Mouse (Mus musculus): ENCODE measurements at regions not wholly inside any gene's neighbourhood (a gene's known extent, or its start where the extent isn't known, plus 50 kb on each side); places are given as distances from the start of the nearest gene placed in this dataset.

- no peak for DNase-seq
Observed at GRCm38 (mm10) chrX:9738904-9739303, 76.1 kb upstream of the Dynlt3 start.

DNA sequence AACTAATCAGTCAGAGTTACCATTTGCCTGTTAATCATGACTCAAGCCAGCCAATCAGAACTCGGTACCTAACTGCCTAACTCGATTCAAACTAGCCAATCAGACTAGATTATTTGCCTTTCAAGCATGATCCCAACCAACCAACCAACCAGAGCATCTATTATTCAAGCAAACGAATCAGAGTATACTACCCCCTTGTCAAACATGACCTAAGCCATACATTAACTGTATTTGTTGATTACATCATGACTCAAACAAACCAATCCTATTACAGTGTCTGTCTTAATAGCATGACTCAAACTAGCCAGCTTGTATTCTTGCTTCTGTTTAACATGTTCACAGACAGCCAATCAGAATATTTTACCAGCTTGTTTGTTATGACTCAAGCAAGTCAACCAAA is 79.7 kb upstream of the Dynlt3 start:
- DNase-seq: no peak

DNA sequence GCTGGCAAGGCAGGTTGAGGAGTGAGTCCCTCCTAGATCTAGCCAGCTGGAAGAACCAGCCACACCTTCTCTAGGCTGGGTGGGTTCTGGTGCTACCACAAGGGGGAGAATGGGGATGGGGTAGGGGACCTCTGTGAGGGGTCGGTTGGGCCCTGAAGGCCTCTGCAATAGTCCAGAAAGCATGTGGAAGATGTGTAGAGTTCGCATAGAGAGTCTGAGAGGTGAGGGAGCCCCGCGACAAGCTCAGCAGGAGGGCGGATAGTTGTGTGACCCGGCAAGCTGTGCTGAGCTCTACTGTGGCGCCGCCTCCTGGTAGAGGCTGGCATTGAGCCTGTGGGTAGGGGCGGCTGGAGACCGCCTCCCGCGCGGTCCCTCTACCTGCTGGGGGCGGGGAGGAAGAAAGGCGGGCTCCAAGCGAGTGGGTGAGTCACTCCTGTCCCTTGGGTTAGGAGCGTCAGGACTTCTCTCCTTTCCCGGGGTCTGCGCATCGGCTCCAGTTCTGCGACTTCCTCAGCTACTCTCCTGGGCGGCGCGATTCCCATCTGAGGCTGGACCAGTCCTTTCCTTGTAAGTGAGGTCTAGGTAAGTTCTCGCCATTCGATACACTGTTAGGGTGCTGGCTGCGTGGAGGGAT is 84.6 kb upstream of the Dynlt3 start:
- DNase-seq: peak; percentile 7 to 17

- DNase-seq: no peak
Observed at GRCm38 (mm10) chrX:9752954-9753572, 90.3 kb upstream of the Dynlt3 start.

DNA sequence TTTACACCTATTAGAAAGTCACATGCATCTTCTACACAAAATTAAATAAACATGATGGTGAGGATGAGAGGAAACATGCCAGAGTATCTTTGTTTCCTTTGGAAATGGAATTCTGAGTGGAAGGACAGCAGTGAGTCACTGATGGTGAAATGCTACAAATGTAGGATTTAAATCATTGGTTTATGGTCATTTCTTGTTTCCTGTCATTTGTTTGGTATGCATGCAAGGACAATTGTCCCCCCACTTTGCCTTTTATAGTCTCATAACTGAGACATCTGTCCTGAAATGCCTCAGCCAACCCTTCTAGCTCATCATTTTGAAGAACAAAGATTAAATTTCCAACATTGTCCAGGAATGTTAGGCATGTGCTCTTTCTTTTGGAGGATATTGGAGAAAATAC is 77.2 kb upstream of the Hypm start:
- no peak for DNase-seq

DNA sequence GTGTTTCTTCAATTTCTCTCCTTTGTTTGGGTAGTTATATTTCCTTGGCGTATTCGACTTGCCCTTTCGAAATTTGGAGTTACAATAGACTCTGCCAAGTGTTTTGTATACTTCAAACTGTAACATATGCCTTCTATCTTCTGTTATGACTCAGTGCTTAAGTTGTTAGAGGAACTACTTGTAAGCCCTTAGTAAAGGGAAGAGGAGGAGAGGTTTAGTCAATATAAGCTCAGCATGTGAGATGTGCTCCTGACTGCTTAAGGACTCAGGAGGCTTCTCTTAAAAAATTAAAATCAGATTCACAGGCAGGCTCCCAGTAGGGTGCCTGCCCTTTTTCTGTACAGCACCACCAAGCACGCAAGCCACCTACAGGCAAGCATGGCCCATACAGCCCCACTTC is 69.2 kb upstream of the Hypm start:
- DNase-seq: no peak

DNA sequence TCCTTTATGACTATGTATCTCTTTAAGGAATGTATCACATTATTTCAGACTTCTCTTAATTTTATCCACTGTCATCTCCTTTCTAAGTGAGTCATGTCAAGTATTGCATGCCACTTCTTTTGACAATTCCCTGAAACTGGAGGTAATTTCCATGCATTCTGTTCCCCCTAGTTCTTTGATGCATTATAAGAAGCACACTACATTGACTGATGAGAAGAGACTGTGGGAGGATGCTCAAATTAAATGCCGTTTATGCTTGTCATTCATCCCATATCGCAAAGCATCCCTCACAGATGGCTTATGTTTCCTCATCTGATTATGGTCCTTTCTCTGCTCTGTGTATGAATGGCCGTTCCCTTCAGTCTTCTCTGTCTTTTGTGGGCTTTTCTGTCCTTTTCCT is 57.2 kb upstream of the Hypm start:
- DNase-seq: no peak
